Mouse (Mus musculus): Measurements from ENCODE around the gene Cdk6.
"Not testable (repeated sequence)": the region's sequence is repeated elsewhere in the genome, so short reads cannot be mapped to it uniquely, and the experiment has no call there.

Cdk6 gene

GRCm38 (mm10) chr5:3345540-3345939 lies 4.3 kb downstream of the Cdk6 start:
- not testable (repeated sequence) for DNase-seq

GRCm38 (mm10) chr5:3349393-3349792 lies 8.1 kb downstream of the Cdk6 start:
- not testable (repeated sequence) for DNase-seq

GRCm38 (mm10) chr5:3351836-3352235 lies 10.6 kb downstream of the Cdk6 start:
- not testable (repeated sequence) for DNase-seq

GRCm38 (mm10) chr5:3352314-3352713 lies 11.0 kb downstream of the Cdk6 start:
- DNase-seq = no peak

- DNase-seq = no peak
Measured at GRCm38 (mm10) chr5:3352827-3353226, 11.5 kb downstream of the Cdk6 start.

GRCm38 (mm10) chr5:3354307-3354706 lies 13.0 kb downstream of the Cdk6 start:
- no peak for DNase-seq

- no peak for DNase-seq
Measured at GRCm38 (mm10) chr5:3355032-3355536, 13.8 kb downstream of the Cdk6 start.

- DNase-seq = no peak
Measured at GRCm38 (mm10) chr5:3355560-3356260, 14.4 kb downstream of the Cdk6 start.

GRCm38 (mm10) chr5:3356261-3356778 lies 15.0 kb downstream of the Cdk6 start:
- DNase-seq = no peak

- DNase-seq = no peak
Measured at GRCm38 (mm10) chr5:3357496-3357895, 16.2 kb downstream of the Cdk6 start.

- DNase-seq = no peak
Measured at GRCm38 (mm10) chr5:3358687-3359520, 17.6 kb downstream of the Cdk6 start.

GRCm38 (mm10) chr5:3359914-3360313 lies 18.6 kb downstream of the Cdk6 start:
- DNase-seq = no peak

GRCm38 (mm10) chr5:3361252-3361651 lies 20.0 kb downstream of the Cdk6 start:
- no peak for DNase-seq

GRCm38 (mm10) chr5:3362111-3362510 lies 20.8 kb downstream of the Cdk6 start:
- DNase-seq = no peak

- no peak for DNase-seq
Measured at GRCm38 (mm10) chr5:3363036-3363983, 22.0 kb downstream of the Cdk6 start.

- no peak for DNase-seq
Measured at GRCm38 (mm10) chr5:3367045-3367444, 25.8 kb downstream of the Cdk6 start.

GRCm38 (mm10) chr5:3369317-3369716 lies 28.0 kb downstream of the Cdk6 start:
- DNase-seq = no peak

- no peak for DNase-seq
Measured at GRCm38 (mm10) chr5:3371212-3371611, 29.9 kb downstream of the Cdk6 start.

- DNase-seq = no peak
Measured at GRCm38 (mm10) chr5:3373170-3373569, 31.9 kb downstream of the Cdk6 start.

- no peak for DNase-seq
Measured at GRCm38 (mm10) chr5:3374763-3375162, 33.5 kb downstream of the Cdk6 start.

- DNase-seq = peak; percentile 38
Measured at GRCm38 (mm10) chr5:3376167-3376566, 34.9 kb downstream of the Cdk6 start.

- DNase-seq = no peak
Measured at GRCm38 (mm10) chr5:3379252-3379651, 38.0 kb downstream of the Cdk6 start.

Measured in kidney, adult 11 months (tissue).